Mouse (Mus musculus) bone marrow, adult 2 months (tissue): ENCODE measurements around the gene Gars. TPM values are rescaled to one million over a fixed set of nuclear protein-coding genes. Genes with fewer than 3 reads are reported as not detected.

Experiments used
- H3K27ac ChIP-seq: fragments of 200-500 bp; 2 replicates; pipeline ENCODE4 v1.5.1; 2012; ENCODE audit warnings: low read depth, mild to moderate bottlenecking, control low read depth, inconsistent platforms, low read length; ENCODE audit not compliant: control insufficient read depth, poor library complexity, insufficient read depth
- H3K4me1 ChIP-seq: fragments of 200-500 bp; 2 replicates; pipeline ENCODE4 v1.6.1; 2011; ENCODE audit warnings: low read length; ENCODE audit not compliant: control insufficient read depth, insufficient read depth
- H3K4me3 ChIP-seq: fragments of 200-500 bp; replicated peaks from 2 replicates; pipeline ENCODE3; 2011; ENCODE audit warnings: mild to moderate bottlenecking, low read depth, low read length, control low read depth; ENCODE audit not compliant: control insufficient read depth
- CTCF ChIP-seq: fragments of 200-500 bp; IDR thresholded peaks from 2 replicates; pipeline ENCODE4 v1.5.1; 2011; ENCODE audit warnings: low read length, control low read depth; ENCODE audit not compliant: control insufficient read depth, insufficient read depth
- POLR2A ChIP-seq: fragments of 200-500 bp; IDR thresholded peaks from 2 replicates; pipeline ENCODE4 v1.6.1; 2011; ENCODE audit warnings: low read depth, mild to moderate bottlenecking, control low read depth, low read length, borderline replicate concordance; ENCODE audit not compliant: control insufficient read depth
- WGBS: fragments of 180-500 bp; shearing (Covaris S2); methylation state at CpG from one replicate; pipeline ENCODE4 v1.1.7; 2018; 5-methylcytosine and 5-hydroxymethylcytosine counted together
- polyA plus RNA-seq: library from polyadenylated mRNA; stranded (reverse); fragments of >200 nt; gene quantifications from 2 replicates; pipeline ENCODE4 v1.2.4, GENCODE M21; 2011; ENCODE audit warnings: low replicate concordance; ENCODE audit not compliant: missing spikeins, insufficient read depth, insufficient read length

Gene Gars
- polyA plus RNA-seq, 1 experiment, result 85.0 TPM

- TF ChIP-seq CTCF (no peak), POLR2A (no peak)
- 80% methylated on average over 2 of the region's 2 CpGs for WGBS
- no peak overlapping the region for H3K27ac ChIP-seq
- H3K4me3 ChIP-seq, result no peak overlapping the region
- H3K4me1 ChIP-seq, result no peaks in the 10 kb centered on the region
These were observed 19.4 kb upstream of the Gars start for GRCm38 (mm10) chr6:55018417-55018816.

DNA sequence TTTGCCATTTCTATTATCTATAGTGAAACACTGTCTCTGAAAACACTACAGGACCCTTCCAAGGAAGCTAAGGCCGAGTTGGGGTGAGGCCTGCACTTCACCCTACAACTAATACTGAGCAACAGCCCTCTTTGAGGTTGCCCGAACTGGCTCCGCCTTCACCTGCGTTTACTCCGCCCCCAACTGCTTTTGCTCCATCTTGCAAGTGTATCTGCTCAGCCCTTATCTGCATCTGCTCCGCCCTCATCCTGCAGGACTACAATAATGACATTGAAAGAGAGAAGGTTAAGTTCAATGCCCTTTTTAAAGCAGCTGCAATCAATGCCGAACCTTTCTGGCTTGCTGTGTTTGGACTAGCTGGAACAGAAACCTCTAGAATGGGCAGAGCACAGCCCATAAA is 16.0 kb upstream of the Gars start:
- Histone ChIP-seq H3K4me3 (no peak overlapping the region), H3K4me1 (no peaks in the 10 kb centered on the region), H3K27ac (no peak overlapping the region)
- TF ChIP-seq POLR2A (no peak), CTCF (no peak)
- 84% methylated on average over 7 of the region's 7 CpGs for WGBS

- no peaks in the 10 kb centered on the region for H3K4me1 ChIP-seq
- 70% methylated on average over 2 of the region's 2 CpGs for whole genome bisulfite sequencing
- no peak for TF ChIP-seq POLR2A
- TF ChIP-seq CTCF, result no peak
- no peak overlapping the region for H3K27ac ChIP-seq
- no peak overlapping the region for H3K4me3 ChIP-seq
These were observed 10.2 kb upstream of the Gars start for GRCm38 (mm10) chr6:55027642-55028041.

DNA sequence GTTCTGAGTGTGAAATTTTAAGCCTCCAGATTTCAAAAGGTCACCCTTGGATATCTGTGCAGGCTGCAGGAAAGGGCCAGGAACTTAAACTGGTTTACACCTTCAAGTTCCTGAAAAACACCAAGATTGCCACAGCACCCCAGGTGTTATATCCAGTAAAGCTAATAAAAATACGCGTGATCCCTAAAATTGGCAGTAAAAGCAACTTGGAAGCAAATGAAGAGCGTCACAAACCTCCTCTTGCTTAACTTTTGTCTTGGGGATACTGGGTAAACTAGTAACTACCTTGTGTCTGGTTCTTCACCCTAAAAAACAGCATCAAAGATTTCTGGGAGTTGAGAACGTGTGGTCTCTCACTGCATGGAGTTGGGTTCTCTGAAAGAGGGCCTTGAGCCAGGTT is 1.1 kb upstream of the Gars start:
- no peak overlapping the region for H3K4me3 ChIP-seq
- no peaks in the 10 kb centered on the region; the same call in 1 of the 2 replicates for H3K4me1 ChIP-seq
- TF ChIP-seq POLR2A (no peak), CTCF (no peak)
- no peak overlapping the region for H3K27ac ChIP-seq
- 91% methylated on average over 4 of the region's 4 CpGs for WGBS

- WGBS, result 7% methylated on average over 12 of the region's 12 CpGs
- H3K4me1 ChIP-seq, result no peaks in the 10 kb centered on the region; the same call in 1 of the 2 replicates
- H3K27ac ChIP-seq, result no peak overlapping the region; the same call in 1 of the 2 replicates
- no peak for TF ChIP-seq POLR2A
- TF ChIP-seq CTCF, result no peak
- peak overlapping the region; percentile 97 for H3K4me3 ChIP-seq
These were observed 1.1 kb downstream of the Gars start for GRCm38 (mm10) chr6:55038671-55039445.

- TF ChIP-seq CTCF, result no peak
- TF ChIP-seq POLR2A, result no peak
- Histone ChIP-seq H3K4me3 (no peak overlapping the region), H3K27ac (no peak overlapping the region), H3K4me1 (no peaks in the 10 kb centered on the region; the same call in 1 of the 2 replicates)
- 78% methylated on average over 6 of the region's 6 CpGs for WGBS
These were observed 1.6 kb downstream of the Gars start for GRCm38 (mm10) chr6:55039446-55039783.

GRCm38 (mm10) chr6:55040031-55040430 is 2.2 kb downstream of the Gars start:
- no peak overlapping the region for H3K4me3 ChIP-seq
- no peaks in the 10 kb centered on the region; the same call in 1 of the 2 replicates for H3K4me1 ChIP-seq
- 71% methylated on average over 1 of the region's 1 CpGs for WGBS
- H3K27ac ChIP-seq, result no peak overlapping the region
- no peak for TF ChIP-seq POLR2A
- no peak for TF ChIP-seq CTCF

- WGBS, result 82% methylated on average over 8 of the region's 8 CpGs
- H3K4me3 ChIP-seq, result no peak overlapping the region
- no peak overlapping the region for H3K27ac ChIP-seq
- no peak for TF ChIP-seq POLR2A
- no peak for TF ChIP-seq CTCF
- H3K4me1 ChIP-seq, result no peaks in the 10 kb centered on the region
These were observed 5.4 kb downstream of the Gars start for GRCm38 (mm10) chr6:55043206-55043605.

- Histone ChIP-seq H3K4me1 (no peaks in the 10 kb centered on the region), H3K27ac (no peak overlapping the region), H3K4me3 (no peak overlapping the region)
- whole genome bisulfite sequencing, result 77% methylated on average over 5 of the region's 5 CpGs
- TF ChIP-seq POLR2A (no peak), CTCF (no peak)
These were observed 6.7 kb downstream of the Gars start for GRCm38 (mm10) chr6:55044542-55044941.
